Mouse (Mus musculus): ENCODE measurements around the gene Phyhipl. TPM values are rescaled to one million over a fixed set of nuclear protein-coding genes. Genes with fewer than 3 reads are reported as not detected.
A peak's percentile ranks its signal among the peaks of the same experiment; 100 is the strongest.

The Phyhipl gene
- polyA plus RNA-seq, 1 experiment from 2014 or later, result 1.2 TPM

- Histone ChIP-seq H3K9me3 (no peaks in the 10 kb centered on the region), H3K9ac (peak overlapping the region; percentile 6; the same call in 1 of the 2 replicates), H3K27ac (no peak overlapping the region), H3K27me3 (no peaks in the 10 kb centered on the region), H3K4me3 (peak overlapping the region; percentile 39), H3K4me2 (peak overlapping the region; percentile 81), H3K36me3 (no peaks in the 10 kb centered on the region), H3K4me1 (peaks cover 20% of the 10 kb centered on the region)
- ATAC-seq (ENCODE audit: borderline replicate concordance, extremely low read depth, low FRiP score, low TSS enrichment), result peak; percentile 51; the same call in 1 of the 2 replicates
- WGBS, result under 1% methylated on average over 38 of the region's 38 CpGs
Measured at GRCm38 (mm10) chr10:70520143-70521131, 135.3 kb downstream of the Phyhipl start.

DNA sequence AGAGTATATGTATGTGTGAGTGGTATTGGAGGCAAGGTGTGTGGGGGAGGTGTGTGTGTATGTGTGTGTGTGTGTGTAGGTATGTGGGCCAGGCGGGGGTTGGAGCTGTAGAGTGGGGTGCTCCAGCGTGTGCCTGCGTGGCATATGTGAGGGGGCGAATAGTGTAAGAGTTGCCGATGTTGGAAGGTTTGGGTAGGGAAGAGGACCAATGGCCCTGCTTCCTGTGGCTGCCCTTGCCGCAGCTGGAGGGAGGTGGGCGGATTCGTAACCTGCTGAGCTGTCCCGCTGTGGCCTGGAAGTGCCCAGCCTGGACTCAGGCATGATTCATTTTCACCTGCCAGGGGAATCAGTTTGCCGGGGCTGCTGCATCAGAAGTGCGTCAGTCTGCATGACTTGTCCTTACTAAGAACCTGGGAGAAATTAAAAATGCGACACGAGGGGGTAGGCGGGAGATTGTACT is 136.1 kb downstream of the Phyhipl start:
- no peak overlapping the region for H3K27ac ChIP-seq
- ATAC-seq (ENCODE audit: borderline replicate concordance, extremely low read depth, low FRiP score, low TSS enrichment), result no peak

GRCm38 (mm10) chr10:70516661-70517060 is 139.1 kb downstream of the Phyhipl start:
- Histone ChIP-seq H3K27ac (no peak overlapping the region), H3K4me1 (peaks cover 20% of the 10 kb centered on the region), H3K4me2 (no peak overlapping the region), H3K9me3 (no peaks in the 10 kb centered on the region), H3K9ac (no peak overlapping the region), H3K27me3 (no peaks in the 10 kb centered on the region), H3K4me3 (no peak overlapping the region), H3K36me3 (no peaks in the 10 kb centered on the region)
- ATAC-seq (ENCODE audit: borderline replicate concordance, extremely low read depth, low FRiP score, low TSS enrichment), result no peak
- WGBS, result 83% methylated on average over 8 of the region's 8 CpGs

More for the DNA sequence above, 136.1 kb downstream of the Phyhipl start:
- H3K4me2 ChIP-seq, result peak overlapping the region; percentile 81
- 12% methylated on average over 14 of the region's 14 CpGs for WGBS
- H3K9ac ChIP-seq, result no peak overlapping the region
- peaks cover 20% of the 10 kb centered on the region for H3K4me1 ChIP-seq
- H3K9me3 ChIP-seq, result no peaks in the 10 kb centered on the region
- no peaks in the 10 kb centered on the region for H3K27me3 ChIP-seq
- peak overlapping the region; percentile 39 for H3K4me3 ChIP-seq
- H3K36me3 ChIP-seq, result no peaks in the 10 kb centered on the region

DNA sequence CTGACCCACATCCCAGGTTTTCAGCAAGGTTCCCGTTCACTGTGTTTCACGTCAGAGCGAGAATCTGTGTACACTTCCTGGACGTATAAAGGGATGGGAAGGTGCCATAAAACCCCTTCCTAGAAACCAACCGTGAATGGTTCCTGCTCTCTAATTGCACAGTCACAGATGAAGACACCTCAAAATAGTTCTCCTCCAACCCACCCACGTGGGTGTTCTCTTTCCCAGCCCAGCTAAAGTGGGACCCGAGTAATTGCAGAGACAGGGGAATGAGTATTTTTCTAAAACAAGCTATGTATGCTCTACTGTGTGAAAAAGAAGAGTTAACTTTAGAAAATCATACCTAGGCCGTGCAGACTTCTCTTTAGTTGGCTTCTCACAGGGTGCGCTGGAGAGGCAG is 140.9 kb downstream of the Phyhipl start:
- Histone ChIP-seq H3K9me3 (no peaks in the 10 kb centered on the region), H3K36me3 (no peaks in the 10 kb centered on the region), H3K4me1 (peaks cover 4% of the 10 kb centered on the region), H3K4me3 (no peak overlapping the region), H3K4me2 (no peak overlapping the region), H3K27me3 (no peaks in the 10 kb centered on the region), H3K9ac (no peak overlapping the region), H3K27ac (no peak overlapping the region)
- WGBS, result 82% methylated on average over 9 of the region's 9 CpGs
- ATAC-seq (ENCODE audit: borderline replicate concordance, extremely low read depth, low FRiP score, low TSS enrichment), result no peak

DNA sequence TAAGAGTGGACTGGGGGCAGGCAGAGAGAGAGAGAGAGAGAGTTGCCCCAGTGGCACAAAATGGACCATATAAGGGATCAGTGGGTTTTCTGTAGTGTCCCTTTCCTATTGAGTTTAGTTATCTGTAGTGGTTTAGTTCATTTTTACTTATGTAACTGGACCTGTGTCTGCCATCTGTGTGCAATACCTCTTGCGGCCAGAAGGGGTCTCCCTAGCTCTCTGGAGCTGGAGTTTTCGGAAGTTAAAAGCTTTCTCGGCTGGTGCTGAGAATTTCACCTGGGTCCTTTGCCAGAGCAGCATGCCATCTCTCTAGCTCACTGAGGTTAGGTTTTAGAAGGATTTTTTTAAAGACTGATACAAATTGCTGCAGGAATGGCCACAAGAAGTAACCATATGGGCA is 147.9 kb downstream of the Phyhipl start:
- 90% methylated on average over 3 of the region's 3 CpGs for WGBS
- H3K27me3 ChIP-seq, result no peaks in the 10 kb centered on the region
- no peak overlapping the region for H3K4me3 ChIP-seq
- ATAC-seq (ENCODE audit: borderline replicate concordance, extremely low read depth, low FRiP score, low TSS enrichment), result no peak
- H3K9me3 ChIP-seq, result peaks cover 4% of the 10 kb centered on the region; the same call in 1 of the 2 replicates
- no peak overlapping the region for H3K27ac ChIP-seq
- H3K4me2 ChIP-seq, result no peak overlapping the region
- no peak overlapping the region for H3K9ac ChIP-seq
- H3K4me1 ChIP-seq, result no peaks in the 10 kb centered on the region
- H3K36me3 ChIP-seq, result no peaks in the 10 kb centered on the region

Other genes with a start within 250 kb of the Phyhipl start
- gene Fam13c, start 215.5 kb downstream of the Phyhipl start, polyA plus RNA-seq (2015; fragmentation: Nextera tagmentation; extraction: Ambion mirVana), result 10.0 and 10.1 TPM in 2 replicates